Mouse (Mus musculus) cerebellum, adult (tissue): ENCODE data around the gene Gm30737.
"Not testable (repeated sequence)": the region's sequence is repeated elsewhere in the genome, so short reads cannot be mapped to it uniquely, and the experiment has no call there.

Experiments used
- ATAC-seq: cut with Nextera tagmentation; 2 replicates; pipeline ENCODE4 v1.9.2; 2017; ENCODE audit warnings: mild to moderate bottlenecking, moderate library complexity, mixed read lengths; ENCODE audit not compliant: insufficient number of reproducible peaks, low FRiP score, low TSS enrichment

Gene Gm30737

GRCm38 (mm10) chrY:14400410-14400809 lies at the start of gene Gm30737:
Gene Gm30737 (plus strand): TSS chrY:14400710.
- ATAC-seq, result not testable (repeated sequence)
